8 mouse cellular contexts compared by ENCODE assay signal in the genomic region with DNA sequence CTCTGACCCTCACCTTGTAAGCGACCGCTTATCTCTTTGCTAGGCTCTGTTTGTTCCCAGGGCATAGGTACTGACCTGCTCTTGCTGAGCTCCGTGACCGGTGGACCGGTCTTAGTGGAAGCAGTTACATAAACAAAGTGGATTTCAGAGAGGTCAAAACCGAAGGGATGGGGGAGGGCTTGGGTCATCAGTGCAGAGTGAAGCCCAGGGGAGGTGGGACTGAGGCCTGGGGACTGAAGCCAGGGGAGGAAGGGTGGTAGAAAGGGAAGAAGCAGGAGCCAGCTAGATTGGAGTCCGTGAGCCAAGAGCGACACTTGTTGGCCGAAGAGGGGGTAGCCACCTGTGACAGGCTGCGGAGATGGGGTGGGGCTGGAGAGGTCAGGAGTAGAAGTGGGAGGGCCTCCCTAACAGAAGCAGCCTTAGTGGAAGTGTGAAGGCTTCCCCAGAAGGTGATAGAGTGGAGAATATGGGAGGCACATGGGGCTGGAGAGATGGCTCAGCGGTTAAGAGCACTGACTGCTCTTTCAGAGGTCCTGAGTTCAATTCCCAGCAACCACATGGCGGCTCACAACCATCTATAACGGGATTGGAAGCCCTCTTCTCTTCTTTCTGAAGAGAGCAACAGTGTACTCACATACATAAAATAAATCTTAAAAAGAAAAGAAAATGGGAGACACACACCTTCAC. TPM values are rescaled to one million over a fixed set of nuclear protein-coding genes. Genes with fewer than 3 reads are reported as not detected.
DNase-seq lines count a peak whose midpoint lies in the region; ATAC-seq lines count a peak whose summit lies in the region.

No protein-coding gene starts in this region.

- ATAC-seq in hindbrain, embryonic 15.5 days (ENCODE audit: low FRiP score, low read depth), result peak; percentile 38; the same call in 1 of the 2 replicates
- peak; percentile 85 for ATAC-seq in liver, embryonic 12.5 days
- ATAC-seq in neural tube, embryonic 11.5 days (ENCODE audit: insufficient read depth, low FRiP score, low TSS enrichment), result no peak; the same call in 1 of the 2 replicates

- 44% methylated on average over 13 of the region's 13 CpGs for WGBS in hindbrain, embryonic 15.5 days
- WGBS in liver, embryonic 12.5 days (ENCODE audit: insufficient replicate concordance), result 27% methylated on average over 13 of the region's 13 CpGs
- 40% methylated on average over 13 of the region's 13 CpGs for WGBS in neural tube, embryonic 11.5 days

- no peaks in the 10 kb centered on the region for H3K36me3 ChIP-seq in hindbrain, embryonic 15.5 days
- H3K36me3 ChIP-seq in liver, embryonic 12.5 days, result no peaks in the 10 kb centered on the region
- H3K36me3 ChIP-seq in neural tube, embryonic 11.5 days (ENCODE audit: control insufficient read depth, insufficient read depth, low read length), result no peaks in the 10 kb centered on the region

- no peak overlapping the region for H3K4me2 ChIP-seq in hindbrain, embryonic 15.5 days
- peak overlapping the region; percentile 29 for H3K4me2 ChIP-seq in liver, embryonic 12.5 days
- no peak overlapping the region for H3K4me2 ChIP-seq in neural tube, embryonic 11.5 days (ENCODE audit: low read depth)

- no peaks in the 10 kb centered on the region for H3K9me3 ChIP-seq in hindbrain, embryonic 15.5 days
- no peaks in the 10 kb centered on the region for H3K9me3 ChIP-seq in liver, embryonic 12.5 days (replicated peaks)
- H3K9me3 ChIP-seq in neural tube, embryonic 11.5 days (ENCODE audit: control insufficient read depth, low read length), result no peaks in the 10 kb centered on the region

- no peaks in the 10 kb centered on the region for H3K27me3 ChIP-seq in hindbrain, embryonic 15.5 days
- no peaks in the 10 kb centered on the region for H3K27me3 ChIP-seq in liver, embryonic 12.5 days (replicated peaks)
- H3K27me3 ChIP-seq in neural tube, embryonic 11.5 days (ENCODE audit: control insufficient read depth, insufficient read depth, low read length), result no peaks in the 10 kb centered on the region

- H3K4me3 ChIP-seq in hindbrain, embryonic 15.5 days, result no peak overlapping the region
- no peak overlapping the region for H3K4me3 ChIP-seq in liver, embryonic 12.5 days
- no peak overlapping the region for H3K4me3 ChIP-seq in neural tube, embryonic 11.5 days (ENCODE audit: low read depth, low read length)

- peak; percentile 37 to 55 for DNase-seq in cerebellum, postnatal 25 days
- DNase-seq in cerebellum, adult 8-10 months, result no peak
- peak; percentile 57 for DNase-seq in adrenal gland, adult 8-10 months
- peak; percentile 74 for DNase-seq in forelimb bud, embryonic 11.5 days (ENCODE audit: low read depth, low spot score)
- DNase-seq in neural tube, embryonic 11.5 days (ENCODE audit: low spot score), result peak; percentile 63
- DNase-seq in thymus, postnatal 4 days, result peak; percentile 79

- no peak overlapping the region for H3K27ac ChIP-seq in hindbrain, embryonic 15.5 days (replicated peaks)
- peak overlapping the region; percentile 90 for H3K27ac ChIP-seq in liver, embryonic 12.5 days
- H3K27ac ChIP-seq in neural tube, embryonic 11.5 days (ENCODE audit: low read depth, low read length), result no peak overlapping the region

- no peaks in the 10 kb centered on the region for H3K4me1 ChIP-seq in hindbrain, embryonic 15.5 days (replicated peaks)
- H3K4me1 ChIP-seq in liver, embryonic 12.5 days, result peaks cover 65% of the 10 kb centered on the region
- no peaks in the 10 kb centered on the region for H3K4me1 ChIP-seq in neural tube, embryonic 11.5 days (ENCODE audit: control insufficient read depth, insufficient read depth, low read length)

- H3K9ac ChIP-seq in hindbrain, embryonic 15.5 days, result no peak overlapping the region
- H3K9ac ChIP-seq in liver, embryonic 12.5 days, result peak overlapping the region; percentile 36
- H3K9ac ChIP-seq in neural tube, embryonic 11.5 days (ENCODE audit: low read length), result no peak overlapping the region

RNA-seq across cellular contexts. Expression of gene Pim1, which starts 22.6 kb away (rescaled TPM):
- total RNA-seq in adrenal gland, adult 8-10 months (2022), result 100 to 1,000 TPM in 1 of 4 experiments, 10 to 100 TPM in 3; 55.1 to 168 (median 83.0) TPM
- 8.4 and 8.9 TPM in 2 replicates for polyA plus RNA-seq in hindbrain, embryonic 15.5 days (2015; fragmentation: Nextera tagmentation; extraction: Ambion mirVana)
- 112 and 114 TPM in 2 replicates for polyA plus RNA-seq in liver, embryonic 12.5 days (2016; fragmentation: Nextera tagmentation; extraction: Ambion mirVana)
- polyA plus RNA-seq in neural tube, embryonic 11.5 days (2014; fragmentation: Nextera tagmentation; extraction: Ambion mirVana), result 23.1 and 24.3 TPM in 2 replicates

RNA-seq across cellular contexts. Expression of gene Gm17657, which starts 36.3 kb away (rescaled TPM):
- total RNA-seq in adrenal gland, adult 8-10 months (2022), result not detected
- polyA plus RNA-seq in hindbrain, embryonic 15.5 days (2015; fragmentation: Nextera tagmentation; extraction: Ambion mirVana), result 0.17 TPM in 1 of 2 replicates, not detected in the other
- not detected in 2 replicates for polyA plus RNA-seq in liver, embryonic 12.5 days (2016; fragmentation: Nextera tagmentation; extraction: Ambion mirVana)
- not detected in 2 replicates for polyA plus RNA-seq in neural tube, embryonic 11.5 days (2014; fragmentation: Nextera tagmentation; extraction: Ambion mirVana)

RNA-seq across cellular contexts. Expression of gene Tbc1d22b, which starts 36.4 kb away (rescaled TPM):
- 10 to 100 TPM; 23.9 to 40.4 (median 32.0) TPM for total RNA-seq in adrenal gland, adult 8-10 months (2022)
- polyA plus RNA-seq in hindbrain, embryonic 15.5 days (2015; fragmentation: Nextera tagmentation; extraction: Ambion mirVana), result 26.3 and 32.6 TPM in 2 replicates
- 7.4 and 7.9 TPM in 2 replicates for polyA plus RNA-seq in liver, embryonic 12.5 days (2016; fragmentation: Nextera tagmentation; extraction: Ambion mirVana)
- 19.9 and 22.1 TPM in 2 replicates for polyA plus RNA-seq in neural tube, embryonic 11.5 days (2014; fragmentation: Nextera tagmentation; extraction: Ambion mirVana)

RNA-seq across cellular contexts. Expression of gene Tmem217, which starts 39.0 kb away (rescaled TPM):
- under 1 TPM in 1 of 4 experiments, not detected in 3; 0.26 TPM for total RNA-seq in adrenal gland, adult 8-10 months (2022)
- polyA plus RNA-seq in hindbrain, embryonic 15.5 days (2015; fragmentation: Nextera tagmentation; extraction: Ambion mirVana), result 1.2 and 1.3 TPM in 2 replicates
- 0.67 and 0.68 TPM in 2 replicates for polyA plus RNA-seq in liver, embryonic 12.5 days (2016; fragmentation: Nextera tagmentation; extraction: Ambion mirVana)
- 0.35 and 0.45 TPM in 2 replicates for polyA plus RNA-seq in neural tube, embryonic 11.5 days (2014; fragmentation: Nextera tagmentation; extraction: Ambion mirVana)
